Mouse (Mus musculus): ENCODE data around the gene Klc2. TPM values are rescaled to one million over a fixed set of nuclear protein-coding genes. Genes with fewer than 3 reads are reported as not detected.
A peak's percentile ranks its signal among the peaks of the same experiment; 100 is the strongest.

Klc2 gene
- total RNA-seq, 2 experiments from 2014 or later: 230 to 231 TPM

DNA sequence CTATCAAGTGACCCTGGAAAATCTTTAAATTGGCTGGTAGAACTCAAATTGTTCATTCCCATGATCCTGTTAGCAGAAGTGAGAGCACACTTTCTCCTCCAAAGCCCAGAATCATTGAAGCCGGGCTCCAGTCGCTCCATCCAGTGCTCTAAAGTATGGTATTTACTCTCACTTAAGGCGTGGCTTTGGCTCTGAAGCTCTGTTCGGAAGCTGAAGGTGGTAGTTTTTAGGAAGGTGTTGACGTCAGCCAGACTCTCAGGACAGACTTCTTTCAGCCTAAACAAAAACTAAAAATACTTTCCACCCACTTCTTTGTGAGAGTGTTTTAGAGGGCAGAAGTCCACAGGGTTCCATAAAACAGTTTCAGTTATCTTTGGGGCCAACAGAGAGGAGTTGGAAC is 44.8 kb downstream of the Klc2 start:
- no peak for DNase-seq (ENCODE audit: low spot score in 2 of 2)

DNA sequence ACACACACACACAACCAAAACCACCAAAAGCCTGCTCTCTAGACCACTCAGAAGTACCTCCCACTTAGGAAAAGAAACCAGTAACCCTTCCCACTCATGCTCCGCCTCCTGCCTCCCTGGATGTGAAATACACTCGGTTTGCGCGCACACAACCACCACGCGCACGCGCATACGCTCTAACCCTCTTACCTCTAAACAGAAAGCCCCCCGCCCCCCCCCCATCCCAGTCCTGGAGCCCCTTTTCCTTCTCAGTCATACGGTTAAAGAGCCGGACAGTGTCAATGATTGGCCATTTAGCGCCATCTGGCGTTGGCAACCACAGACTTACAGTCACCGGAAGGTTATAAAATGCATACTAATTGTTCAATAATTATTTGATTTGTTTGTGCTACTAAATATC is 45.3 kb downstream of the Klc2 start:
- peak in 1 of 2 experiments; percentile 59 for DNase-seq (ENCODE audit: low spot score in 2 of 2)

DNA sequence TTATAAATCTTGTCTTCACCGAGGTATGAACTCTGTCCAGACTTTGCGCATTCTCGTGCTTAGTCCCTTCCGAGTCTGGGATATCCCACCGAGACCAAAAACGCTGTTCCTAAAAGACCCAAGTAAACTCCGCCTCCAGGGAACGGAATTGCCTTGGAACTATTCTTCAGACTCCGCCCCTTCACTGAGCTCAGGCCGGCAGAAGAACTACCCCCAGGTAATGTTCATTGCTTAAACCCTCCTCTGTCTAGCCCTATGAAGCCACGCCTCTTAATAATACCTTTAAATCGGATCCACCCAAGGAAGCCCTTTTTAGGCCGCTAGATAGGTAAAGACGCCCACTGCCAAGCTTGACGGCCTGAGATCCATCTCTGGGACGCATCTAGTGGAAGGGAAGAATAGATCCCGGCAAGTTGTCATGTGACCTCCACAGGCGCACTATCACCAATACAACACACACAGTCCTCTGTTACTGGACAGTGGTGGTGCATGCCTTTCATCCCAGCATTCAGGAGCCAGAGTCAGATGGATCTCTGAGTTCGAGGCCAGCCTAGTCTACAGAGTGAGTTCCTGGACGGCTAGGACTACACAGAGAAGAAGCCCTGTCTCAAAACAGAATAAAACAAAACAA is 45.9 kb downstream of the Klc2 start:
- DNase-seq (ENCODE audit: low spot score in 2 of 2): peak in 1 of 2 experiments; percentile 6

DNA sequence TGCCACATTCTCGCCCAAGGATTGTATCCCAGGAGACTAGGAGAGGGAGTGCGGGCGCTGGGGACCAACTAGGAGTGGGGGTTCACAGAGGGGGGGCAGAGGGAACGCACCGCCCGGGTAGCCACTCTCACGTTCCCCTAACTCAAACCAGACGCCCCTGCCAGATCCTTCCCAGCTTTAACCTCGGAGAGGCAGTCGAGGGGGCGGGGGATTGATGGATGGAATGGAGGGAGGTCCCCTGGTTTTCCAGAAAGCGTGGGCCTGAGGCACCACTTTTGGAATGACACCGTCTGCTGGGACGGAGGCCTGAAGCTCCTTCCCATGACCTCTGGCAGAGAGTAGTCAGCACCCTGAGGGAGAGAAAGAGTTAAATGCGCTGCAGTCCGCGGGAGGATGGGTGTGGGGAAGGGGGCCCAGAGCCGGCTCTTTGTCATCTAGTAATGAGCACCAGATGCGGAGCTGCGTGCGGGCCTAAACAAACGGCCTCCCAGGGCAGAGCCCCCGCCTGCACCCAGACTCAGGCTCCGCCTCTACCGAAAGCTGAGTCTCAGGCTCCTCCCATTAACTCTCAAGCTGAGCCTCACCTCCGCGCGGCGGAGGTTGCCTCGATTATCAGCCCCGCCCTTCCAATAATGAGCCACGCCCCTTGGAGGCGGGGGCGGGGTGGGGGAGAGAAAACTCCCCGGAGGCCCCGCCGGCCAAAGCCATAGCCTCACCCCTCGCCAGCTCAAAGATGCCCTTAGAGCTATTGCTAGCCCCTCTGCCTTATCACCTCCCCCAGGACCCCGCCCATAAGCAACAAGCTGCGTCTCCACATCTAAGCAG is 46.6 kb downstream of the Klc2 start:
- DNase-seq (ENCODE audit: low spot score in 2 of 2): peak in 1 of 2 experiments; percentile 48

DNA sequence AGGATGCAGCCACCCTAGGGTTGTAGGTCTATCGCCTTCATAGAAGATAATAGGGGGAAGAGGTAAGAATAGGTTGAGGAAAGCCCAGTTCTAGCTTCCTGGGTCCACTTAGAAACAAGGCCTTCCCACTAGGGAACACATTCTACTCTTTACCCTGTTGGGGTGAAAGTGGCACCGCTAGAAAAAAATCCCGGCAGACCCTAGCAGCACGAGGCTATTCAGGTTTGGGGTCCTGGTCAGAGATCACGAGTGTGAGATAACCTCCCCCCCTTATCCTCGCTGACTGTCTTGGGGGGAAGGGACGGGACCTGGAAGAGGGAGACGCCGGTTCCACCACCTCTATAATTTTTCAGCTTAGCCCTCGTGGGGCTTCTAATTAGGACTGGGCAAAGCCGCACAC is 47.3 kb downstream of the Klc2 start:
- DNase-seq (ENCODE audit: low spot score in 2 of 2): no peak

- DNase-seq (ENCODE audit: low spot score in 2 of 2): no peak
Measured at GRCm38 (mm10) chr19:5069978-5070377, 48.4 kb downstream of the Klc2 start.

DNA sequence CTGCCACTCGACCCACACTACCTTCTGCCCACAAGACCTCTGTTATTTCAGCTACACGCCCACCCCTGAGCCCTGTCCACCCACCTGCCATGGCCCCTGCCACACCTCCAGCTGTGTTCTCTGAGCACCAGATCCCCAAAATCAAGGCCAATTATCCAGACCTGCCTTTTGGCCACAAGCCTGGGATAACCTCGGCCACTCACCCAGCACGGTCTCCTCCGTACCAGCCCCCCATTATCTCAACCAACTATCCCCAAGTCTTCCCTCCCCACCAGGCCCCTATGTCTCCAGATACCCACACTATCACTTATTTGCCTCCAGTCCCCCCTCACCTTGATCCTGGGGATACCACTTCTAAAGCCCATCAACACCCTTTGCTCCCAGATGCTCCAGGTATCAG is 48.9 kb downstream of the Klc2 start:
- DNase-seq (ENCODE audit: low spot score in 2 of 2): no peak

DNA sequence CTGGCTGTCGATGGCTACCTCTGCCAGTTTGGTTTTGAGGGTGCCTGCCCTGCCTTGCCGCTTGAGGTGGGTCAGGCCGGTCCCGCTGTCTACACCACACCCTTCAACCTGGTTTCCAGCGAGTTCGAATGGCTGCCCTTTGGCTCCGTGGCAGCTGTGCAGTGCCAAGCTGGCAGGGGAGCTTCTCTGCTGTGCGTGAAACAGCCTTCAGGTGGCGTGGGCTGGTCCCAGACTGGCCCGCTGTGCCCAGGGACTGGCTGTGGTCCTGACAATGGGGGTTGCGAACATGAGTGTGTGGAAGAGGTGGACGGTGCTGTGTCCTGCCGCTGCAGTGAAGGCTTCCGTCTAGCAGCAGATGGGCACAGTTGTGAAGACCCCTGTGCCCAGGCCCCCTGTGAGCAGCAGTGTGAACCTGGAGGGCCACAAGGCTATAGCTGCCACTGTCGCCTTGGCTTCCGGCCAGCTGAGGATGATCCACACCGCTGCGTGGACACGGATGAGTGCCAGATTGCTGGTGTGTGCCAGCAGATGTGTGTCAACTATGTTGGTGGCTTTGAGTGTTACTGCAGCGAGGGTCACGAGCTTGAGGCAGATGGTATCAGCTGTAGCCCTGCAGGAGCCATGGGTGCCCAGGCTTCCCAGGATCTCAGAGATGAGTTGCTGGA is 49.7 kb downstream of the Klc2 start:
- no peak for DNase-seq (ENCODE audit: low spot score in 2 of 2)

- DNase-seq (ENCODE audit: low spot score in 2 of 2): no peak
Measured at GRCm38 (mm10) chr19:5067867-5068569, 50.3 kb downstream of the Klc2 start, which contains the start of gene Cd248. TSS of gene Cd248 (plus strand) at chr19:5068078.

DNA sequence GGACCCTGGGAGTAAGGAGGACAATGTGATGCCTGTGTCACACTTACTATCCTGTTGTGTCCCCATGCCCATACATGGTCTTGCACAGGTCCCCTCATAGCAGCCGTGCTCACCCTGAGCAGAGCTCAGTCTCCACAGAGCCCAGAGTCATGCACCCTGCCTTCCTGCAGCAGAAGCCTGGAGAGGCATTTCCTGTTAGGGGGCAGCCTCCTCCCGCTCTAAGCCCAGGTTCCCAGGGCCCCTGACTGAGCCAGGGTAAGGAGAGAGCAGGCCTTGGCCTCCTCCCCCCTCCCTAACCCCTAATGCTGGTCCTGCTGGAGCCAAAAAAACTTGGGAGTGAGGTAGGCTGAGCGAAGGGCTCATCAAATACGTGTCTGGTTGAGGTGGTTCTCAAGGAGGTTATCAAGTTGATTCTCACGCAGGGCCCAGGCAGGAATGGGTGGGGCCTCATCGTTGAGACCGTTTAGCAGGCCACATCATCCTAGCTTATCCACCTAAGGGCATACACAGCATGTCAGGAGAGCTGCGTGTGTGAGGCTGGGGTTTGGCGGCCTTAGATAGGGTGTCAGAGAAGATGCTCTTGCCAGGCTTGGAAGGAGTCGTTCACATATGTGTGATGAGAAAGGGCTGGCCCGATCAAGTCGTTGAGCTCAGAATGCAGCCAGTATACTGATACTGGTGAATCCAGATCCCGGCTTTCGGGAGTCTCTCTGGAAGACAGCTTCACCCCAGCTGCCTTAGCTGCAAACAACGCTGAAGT is 51.1 kb downstream of the Klc2 start:
- no peak for DNase-seq (ENCODE audit: low spot score in 2 of 2)

- DNase-seq (ENCODE audit: low spot score in 2 of 2): no peak
Measured at GRCm38 (mm10) chr19:5065104-5065503, 53.3 kb downstream of the Klc2 start.

GRCm38 (mm10) chr19:5062446-5062845 is 55.9 kb downstream of the Klc2 start:
- DNase-seq (ENCODE audit: low spot score in 2 of 2): no peak

DNA sequence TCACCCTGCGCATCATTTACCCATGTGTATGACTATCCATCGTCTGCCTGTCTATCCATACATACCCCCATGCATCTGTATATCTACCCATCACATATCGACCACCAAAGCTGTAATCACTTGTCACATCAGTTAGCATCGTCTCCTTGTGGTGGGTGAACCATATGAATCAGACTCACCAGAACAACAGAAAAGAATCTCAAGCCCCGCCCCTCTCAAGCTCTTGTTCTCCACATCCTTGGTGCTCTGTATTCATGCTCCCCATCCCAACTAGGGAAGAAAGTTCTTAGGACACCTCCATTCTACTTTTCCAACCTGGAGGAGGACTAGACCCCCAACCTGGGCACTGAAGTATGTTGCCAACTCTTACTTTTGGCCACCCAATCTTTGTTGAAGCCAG is 56.3 kb downstream of the Klc2 start:
- DNase-seq (ENCODE audit: low spot score in 2 of 2): no peak

- no peak for DNase-seq (ENCODE audit: low spot score in 2 of 2)
Measured at GRCm38 (mm10) chr19:5060365-5061330, 57.7 kb downstream of the Klc2 start.

GRCm38 (mm10) chr19:5058801-5059771 is 59.3 kb downstream of the Klc2 start:
- DNase-seq (ENCODE audit: low spot score in 2 of 2): no peak

DNA sequence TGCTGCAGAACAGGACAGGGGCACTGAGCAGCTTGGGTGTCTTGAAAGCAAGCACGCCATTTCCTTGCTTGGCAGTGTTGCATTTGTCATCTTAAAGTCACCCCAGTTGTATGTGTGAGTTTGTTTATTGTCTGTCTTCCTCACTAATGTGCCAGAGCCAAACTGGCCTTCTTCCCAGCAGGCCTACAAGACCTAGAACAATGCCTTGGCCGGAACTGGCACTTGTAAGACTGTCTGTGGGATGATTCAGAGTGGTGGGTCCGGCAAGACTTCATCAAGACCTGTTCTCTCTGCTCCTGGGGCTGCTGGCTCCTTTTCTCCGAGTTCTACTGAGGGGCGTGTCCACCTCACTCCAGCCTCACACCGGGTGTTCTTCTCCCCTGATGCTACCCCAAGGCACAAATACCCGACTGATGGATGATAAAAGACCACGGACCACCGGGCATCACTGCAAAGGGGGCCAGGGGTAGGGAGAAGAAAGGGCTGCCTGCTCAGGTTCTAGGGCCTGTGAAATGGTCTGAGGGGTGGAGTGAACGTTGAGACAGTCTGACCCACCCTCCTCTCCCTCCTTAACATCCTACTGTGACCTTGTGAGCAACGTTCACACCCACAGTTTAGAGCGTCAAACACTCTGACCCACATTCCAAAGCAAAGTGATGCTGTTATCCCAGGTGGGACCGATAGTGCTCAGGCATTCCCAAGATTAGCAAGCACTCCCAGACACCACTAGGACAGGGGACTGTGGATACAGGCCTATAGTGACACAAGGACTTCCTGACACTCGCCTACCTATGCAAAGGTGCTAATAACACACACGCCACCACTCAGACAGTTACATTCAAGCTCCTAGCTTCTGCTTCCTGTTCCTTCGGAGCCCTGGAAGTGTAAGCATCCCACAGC is 60.2 kb downstream of the Klc2 start:
- no peak for DNase-seq (ENCODE audit: low spot score in 2 of 2)
